Mouse (Mus musculus): ENCODE measurements at regions not wholly inside any gene's neighbourhood (a gene's known extent, or its start where the extent isn't known, plus 50 kb on each side); places are given as distances from the start of the nearest gene placed in this dataset.

GRCm38 (mm10) chr16:24172065-24172464, 183.4 kb upstream of the Bcl6 start:
- no peak for TF ChIP-seq CTCF (IDR thresholded peaks at IDR 0.05; ENCODE audit: control insufficient read depth, insufficient read depth, low read length)
- TF ChIP-seq POLR2A (IDR thresholded peaks at IDR 0.05; ENCODE audit: borderline replicate concordance, control insufficient read depth, low read depth, low read length), result no peak
